Mouse (Mus musculus): ENCODE results near the gene Dnaaf1.
A peak's percentile ranks its signal among the peaks of the same experiment; 100 is the strongest.

The Dnaaf1 gene

GRCm38 (mm10) chr8:119571135-119571534 lies 3.9 kb upstream of the Dnaaf1 start:
- DNase-seq (ENCODE audit: low read depth), result no peak

- DNase-seq (ENCODE audit: low read depth), result no peak
Measured at GRCm38 (mm10) chr8:119572411-119572810, 2.6 kb upstream of the Dnaaf1 start.

GRCm38 (mm10) chr8:119575366-119575726 lies 311 bp downstream of the Dnaaf1 start:
- DNase-seq (ENCODE audit: low read depth), result no peak

GRCm38 (mm10) chr8:119579096-119579495 lies 4.1 kb downstream of the Dnaaf1 start:
- DNase-seq (ENCODE audit: low read depth), result no peak

GRCm38 (mm10) chr8:119580441-119581161 lies 5.6 kb downstream of the Dnaaf1 start:
- no peak for DNase-seq (ENCODE audit: low read depth)

- DNase-seq (ENCODE audit: low read depth), result peak; percentile 82
Measured at GRCm38 (mm10) chr8:119585901-119586300, 10.9 kb downstream of the Dnaaf1 start.

- no peak for DNase-seq (ENCODE audit: low read depth)
Measured at GRCm38 (mm10) chr8:119588321-119588720, 13.3 kb downstream of the Dnaaf1 start.

GRCm38 (mm10) chr8:119588844-119589243 lies 13.8 kb downstream of the Dnaaf1 start:
- no peak for DNase-seq (ENCODE audit: low read depth)

- no peak for DNase-seq (ENCODE audit: low read depth)
Measured at GRCm38 (mm10) chr8:119590348-119590747, 15.3 kb downstream of the Dnaaf1 start.

GRCm38 (mm10) chr8:119591456-119591855 lies 16.4 kb downstream of the Dnaaf1 start:
- no peak for DNase-seq (ENCODE audit: low read depth)

GRCm38 (mm10) chr8:119603771-119604170 lies 28.7 kb downstream of the Dnaaf1 start:
- no peak for DNase-seq (ENCODE audit: low read depth)

- no peak for DNase-seq (ENCODE audit: low read depth)
Measured at GRCm38 (mm10) chr8:119604398-119604803, 29.4 kb downstream of the Dnaaf1 start.

GRCm38 (mm10) chr8:119604996-119605395 lies 30.0 kb downstream of the Dnaaf1 start, which contains the start of gene Taf1c:
Gene Taf1c, minus strand, starts transcription at chr8:119605222.
- peak; percentile 97 for DNase-seq (ENCODE audit: low read depth)

GRCm38 (mm10) chr8:119606224-119606623 lies 31.2 kb downstream of the Dnaaf1 start:
- DNase-seq (ENCODE audit: low read depth), result peak; percentile 57

GRCm38 (mm10) chr8:119612471-119612870 lies 37.4 kb downstream of the Dnaaf1 start, which contains the start of gene Adad2:
Gene Adad2, plus strand, starts transcription at chr8:119612747.
- no peak for DNase-seq (ENCODE audit: low read depth)

- DNase-seq (ENCODE audit: low read depth), result no peak
Measured at GRCm38 (mm10) chr8:119615096-119615495, 40.1 kb downstream of the Dnaaf1 start.

- DNase-seq (ENCODE audit: low read depth), result no peak
Measured at GRCm38 (mm10) chr8:119616358-119616757, 41.3 kb downstream of the Dnaaf1 start.

- DNase-seq (ENCODE audit: low read depth), result no peak
Measured at GRCm38 (mm10) chr8:119616811-119617210, 41.8 kb downstream of the Dnaaf1 start.

- no peak for DNase-seq (ENCODE audit: low read depth)
Measured at GRCm38 (mm10) chr8:119617586-119617985, 42.6 kb downstream of the Dnaaf1 start.

- no peak for DNase-seq (ENCODE audit: low read depth)
Measured at GRCm38 (mm10) chr8:119618887-119619286, 43.9 kb downstream of the Dnaaf1 start.

- no peak for DNase-seq (ENCODE audit: low read depth)
Measured at GRCm38 (mm10) chr8:119620116-119620840, 45.2 kb downstream of the Dnaaf1 start.

GRCm38 (mm10) chr8:119620848-119621465 lies 45.9 kb downstream of the Dnaaf1 start:
- DNase-seq (ENCODE audit: low read depth), result no peak

GRCm38 (mm10) chr8:119622555-119622954 lies 47.5 kb downstream of the Dnaaf1 start:
- no peak for DNase-seq (ENCODE audit: low read depth)

Data from induced T-regulatory cell, adult 2 months (primary cell).